Mouse (Mus musculus): Measurements from ENCODE around the gene Krtap6-1.
"Not testable (repeated sequence)": the region's sequence is repeated elsewhere in the genome, so short reads cannot be mapped to it uniquely, and the experiment has no call there.

GRCm38 (mm10) chr16:89031399-89031798 is at the start of gene Krtap6-1:
- not testable (repeated sequence) for TF ChIP-seq MEF2A (IDR thresholded peaks at IDR 0.05; ENCODE audit: borderline replicate concordance, low read depth, low read length); POLR2A (IDR thresholded peaks at IDR 0.05; ENCODE audit: low read depth, low read length); SIN3A (IDR thresholded peaks at IDR 0.05; ENCODE audit: low read length); MAFK (IDR thresholded peaks at IDR 0.05; ENCODE audit: insufficient replicate concordance, low read length); CTCF (conservative IDR thresholded peaks at IDR 0.05 in 1 of 2, IDR thresholded peaks at IDR 0.05 in 1 of 2; ENCODE audit: low read depth in 2 of 2, low read length in 2 of 2); CHD2 (IDR thresholded peaks at IDR 0.05; ENCODE audit: low read length)
